Mouse (Mus musculus) lung, adult 2 months (tissue): Measurements from ENCODE around the gene Cacng4.

Experiments
- CTCF ChIP-seq: fragments of 200-500 bp; IDR thresholded peaks from 2 replicates; pipeline ENCODE4 v1.5.1; 2011; ENCODE audit warnings: mild to moderate bottlenecking, low read length, control low read depth; ENCODE audit not compliant: insufficient read depth
- POLR2A ChIP-seq: fragments of 200-500 bp; IDR thresholded peaks from 2 replicates; pipeline ENCODE4 v1.6.1; 2011; ENCODE audit warnings: low read depth, mild to moderate bottlenecking, control low read depth, low read length, borderline replicate concordance; ENCODE audit errors: extremely low read depth

GRCm38 (mm10) chr11:107792136-107792535, 2.2 kb downstream of the Cacng4 start:
- TF ChIP-seq CTCF (no peak), POLR2A (no peak)
